Mouse (Mus musculus) CH12.LX (cell line): ENCODE measurements around the gene Plekhg6. TPM values are rescaled to one million over a fixed set of nuclear protein-coding genes. Genes with fewer than 3 reads are reported as not detected.

Experiments used
- DNase-seq: peaks from one replicate; pipeline ENCODE4 v3.0.0-alpha.2; 2013; ENCODE audit errors: extremely low read depth
- H3K27ac ChIP-seq: 2 replicates; pipeline ENCODE4 v1.5.1; 2012; ENCODE audit warnings: low read depth, mild to moderate bottlenecking, control low read depth, moderate library complexity; ENCODE audit not compliant: insufficient read depth
- H3K27me3 ChIP-seq: replicated peaks from 2 replicates; pipeline ENCODE3; 2012; ENCODE audit warnings: inconsistent platforms
- H3K36me3 ChIP-seq, 2 experiments: replicated peaks in 1 of 2; 2 replicates each; pipeline versions ENCODE3 to v1.6.1; 2012; ENCODE audit warnings: inconsistent platforms in 1 of 2, low read length in 1 of 2, mild to moderate bottlenecking in 1 of 2, mixed read lengths in 1 of 2, moderate library complexity in 1 of 2; ENCODE audit not compliant: control insufficient read depth in 1 of 2, insufficient read depth in 1 of 2
- H3K4me1 ChIP-seq, 2 experiments: 2 replicates each; pipeline ENCODE4 v1.6.1; 2012; ENCODE audit warnings: inconsistent platforms in 1 of 2, moderate library complexity in 1 of 2; ENCODE audit not compliant: insufficient read depth in 2 of 2, control insufficient read depth in 1 of 2
- H3K4me2 ChIP-seq: 2 replicates; pipeline ENCODE4 v1.6.1; 2012; ENCODE audit warnings: low read depth, mild to moderate bottlenecking, control low read depth; ENCODE audit not compliant: poor library complexity, insufficient read depth, severe bottlenecking
- H3K4me3 ChIP-seq, 3 experiments: fragments of 150-350 bp in 1 of 3; sonication (generic) in 1 of 3; replicated peaks in 1 of 3; 2 replicates each; pipeline versions ENCODE3 to v1.5.1; 2011 to 2012; ENCODE audit warnings: low read depth in 2 of 3, low read length in 2 of 3, mild to moderate bottlenecking in 2 of 3, moderate library complexity in 2 of 3, control low read depth in 1 of 3, improper control_type of control experiment in 1 of 3, inconsistent platforms in 1 of 3, mixed read lengths in 1 of 3; ENCODE audit not compliant: poor library complexity in 1 of 3
- H3K79me2 ChIP-seq: replicated peaks from 2 replicates; pipeline ENCODE4 v1.6.1; 2012; ENCODE audit warnings: mild to moderate bottlenecking, moderate library complexity; ENCODE audit not compliant: control insufficient read depth, poor library complexity, insufficient read depth, severe bottlenecking; ENCODE audit errors: extremely low read depth
- H3K9ac ChIP-seq: 2 replicates; pipeline ENCODE4 v1.6.1; 2012; ENCODE audit warnings: low read depth, mild to moderate bottlenecking, control low read depth, moderate library complexity; ENCODE audit not compliant: insufficient read depth
- H3K9me3 ChIP-seq: replicated peaks from 2 replicates; pipeline ENCODE3; 2012; ENCODE audit warnings: low read length, inconsistent platforms, mixed read lengths
- BHLHE40 ChIP-seq: IDR thresholded peaks from 2 replicates; pipeline ENCODE4 v1.6.1; 2011; ENCODE audit warnings: mild to moderate bottlenecking, low read depth, low read length, improper control_type of control experiment
- CHD1 ChIP-seq: IDR thresholded peaks from 2 replicates; pipeline ENCODE4 v1.6.1; 2012; ENCODE audit warnings: low read depth, low read length, improper control_type of control experiment, inconsistent platforms
- E2F4 ChIP-seq: IDR thresholded peaks from 2 replicates; pipeline ENCODE4 v1.6.1; 2011; ENCODE audit warnings: low read depth, low read length, improper control_type of control experiment; ENCODE audit not compliant: insufficient replicate concordance
- EP300 ChIP-seq: IDR thresholded peaks from 2 replicates; pipeline ENCODE4 v1.6.1; 2011; ENCODE audit warnings: low read length, improper control_type of control experiment
- MAFK ChIP-seq: IDR thresholded peaks from 2 replicates; pipeline ENCODE4 v1.6.1; 2011; ENCODE audit warnings: low read length, improper control_type of control experiment; ENCODE audit not compliant: insufficient replicate concordance
- MAZ ChIP-seq: IDR thresholded peaks from 2 replicates; pipeline ENCODE4 v1.6.1; 2012; ENCODE audit warnings: low read depth, mild to moderate bottlenecking, inconsistent platforms, low read length, improper control_type of control experiment, moderate library complexity
- MEF2A ChIP-seq: IDR thresholded peaks from 2 replicates; pipeline ENCODE4 v1.6.1; 2014; ENCODE audit warnings: low read depth, mild to moderate bottlenecking, inconsistent platforms, low read length, improper control_type of control experiment, borderline replicate concordance
- MXI1 ChIP-seq: IDR thresholded peaks from 2 replicates; pipeline ENCODE4 v1.6.1; 2011; ENCODE audit warnings: mild to moderate bottlenecking, low read depth, low read length, improper control_type of control experiment
- NRF1 ChIP-seq: IDR thresholded peaks from 2 replicates; pipeline ENCODE4 v1.6.1; 2014; ENCODE audit warnings: low read depth, mild to moderate bottlenecking, inconsistent platforms, low read length, improper control_type of control experiment, moderate library complexity
- PAX5 ChIP-seq: IDR thresholded peaks from 2 replicates; pipeline ENCODE4 v1.6.1; 2012; ENCODE audit warnings: low read length, inconsistent platforms, mixed read lengths
- POLR2A ChIP-seq: IDR thresholded peaks from 2 replicates; pipeline ENCODE4 v1.6.1; 2011; ENCODE audit warnings: low read depth, mild to moderate bottlenecking, improper control_type of control experiment, low read length
- RAD21 ChIP-seq: IDR thresholded peaks from 2 replicates; pipeline ENCODE4 v1.6.1; 2011; ENCODE audit warnings: low read depth, mild to moderate bottlenecking, low read length, improper control_type of control experiment, moderate library complexity
- RCOR1 ChIP-seq: conservative IDR thresholded peaks from 2 replicates; pipeline ENCODE4 v1.6.1; 2012; ENCODE audit warnings: low read depth, mild to moderate bottlenecking, inconsistent platforms, low read length, improper control_type of control experiment
- SIN3A ChIP-seq: IDR thresholded peaks from 2 replicates; pipeline ENCODE4 v1.6.1; 2012; ENCODE audit warnings: low read length, improper control_type of control experiment, inconsistent platforms
- TBP ChIP-seq: conservative IDR thresholded peaks from 2 replicates; pipeline ENCODE4 v1.6.1; 2011; ENCODE audit warnings: low read depth, low read length, improper control_type of control experiment
- UBTF ChIP-seq: IDR thresholded peaks from 2 replicates; pipeline ENCODE4 v1.6.1; 2012; ENCODE audit warnings: low read depth, mild to moderate bottlenecking, inconsistent platforms, low read length, improper control_type of control experiment, moderate library complexity
- USF1 ChIP-seq: IDR thresholded peaks from 2 replicates; pipeline ENCODE4 v1.6.1; 2014; ENCODE audit warnings: low read depth, mild to moderate bottlenecking, inconsistent platforms, low read length, improper control_type of control experiment
- ZNF384 ChIP-seq: IDR thresholded peaks from 2 replicates; pipeline ENCODE4 v1.6.1; 2012; ENCODE audit warnings: low read depth, low read length, improper control_type of control experiment, inconsistent platforms
- dilution Hi-C: fragments of 300-500 bp; cut with MboI; formaldehyde crosslinking; loops from 2 replicates; pipeline ENCODE4 v1.14.3; 2020; ENCODE audit warnings: low sequenced_read_pairs; ENCODE audit not compliant: extremely low pct_unique_long_range_greater_than_20kb, extremely low pct_ligation_motif_present
- in situ Hi-C: fragments of 300-500 bp; cut with MboI; formaldehyde crosslinking; loops from 3 replicates; pipeline ENCODE4 v1.14.3; 2019; ENCODE audit warnings: low sequenced_read_pairs, low pct_ligation_motif_present, low pct_unique_long_range_greater_than_20kb, mixed read lengths
- polyA plus RNA-seq: library from polyadenylated mRNA; unstranded; fragments of >175 nt; gene quantifications from 2 replicates; pipeline ENCODE4 v1.2.1, GENCODE M21; 2012; ENCODE audit warnings: low read depth; ENCODE audit not compliant: insufficient read length
- total RNA-seq, 2 experiments: library from RNA; depleted of rRNA; stranded (reverse); fragments of 300-350 nt in 1 of 2; fragments of >200 nt in 1 of 2; gene quantifications; 2 replicates each; pipeline ENCODE4 v1.2.3; 2012 to 2014

The Plekhg6 gene
- total and polyA plus RNA-seq, 3 experiments: not detected

GRCm38 (mm10) chr6:125377582-125378451 lies 2.8 kb downstream of the Plekhg6 start:
- H3K4me1 ChIP-seq: no peaks in the 10 kb centered on the region
- H3K4me3 ChIP-seq: no peak overlapping the region
- H3K27ac ChIP-seq: no peak overlapping the region
- dilution Hi-C loops: no loop called here
- H3K4me2 ChIP-seq: no peak overlapping the region
- H3K9me3 ChIP-seq: no peaks in the 10 kb centered on the region
- no peaks in the 10 kb centered on the region for H3K36me3 ChIP-seq
- in situ Hi-C loops: no loop called here
- no peak for DNase-seq
- TF ChIP-seq POLR2A: no peak
- TF ChIP-seq MXI1: no peak
- no peak for TF ChIP-seq EP300
- TF ChIP-seq NRF1: no peak
- no peak overlapping the region for H3K9ac ChIP-seq
- no peaks in the 10 kb centered on the region for H3K79me2 ChIP-seq
- peaks cover 93% of the 10 kb centered on the region for H3K27me3 ChIP-seq

GRCm38 (mm10) chr6:125377042-125377441 lies 3.6 kb downstream of the Plekhg6 start:
- Histone ChIP-seq H3K27ac (no peak overlapping the region), H3K4me1 (no peaks in the 10 kb centered on the region), H3K9ac (no peak overlapping the region), H3K4me3 (no peak overlapping the region), H3K27me3 (peaks cover 93% of the 10 kb centered on the region), H3K79me2 (no peaks in the 10 kb centered on the region), H3K9me3 (no peaks in the 10 kb centered on the region), H3K4me2 (no peak overlapping the region), H3K36me3 (no peaks in the 10 kb centered on the region)
- dilution Hi-C loops: no loop called here
- DNase-seq: no peak
- in situ Hi-C loops: no loop called here
- TF ChIP-seq PAX5 (no peak), CHD1 (no peak), E2F4 (no peak), BHLHE40 (no peak), UBTF (no peak), ZNF384 (no peak), SIN3A (no peak), TBP (no peak), RCOR1 (no peak), NRF1 (no peak), EP300 (no peak), USF1 (no peak), MAZ (no peak), MAFK (no peak), MEF2A (no peak), RAD21 (no peak)
- TF ChIP-seq, all 38 proteins: peak for 0
